Mouse (Mus musculus) CD8-positive naive resting alpha-beta T cell, adult 2 months (primary cell): Measurements from ENCODE around the gene Urb2.
"Not testable (repeated sequence)": the region's sequence is repeated elsewhere in the genome, so short reads cannot be mapped to it uniquely, and the experiment has no call there.

Experiments used
- DNase-seq, 2 experiments: peaks; one replicate each; pipeline ENCODE4 v3.0.0; 2022; ENCODE audit warnings: low read depth in 2 of 2, low spot score in 2 of 2

The Urb2 gene

DNA sequence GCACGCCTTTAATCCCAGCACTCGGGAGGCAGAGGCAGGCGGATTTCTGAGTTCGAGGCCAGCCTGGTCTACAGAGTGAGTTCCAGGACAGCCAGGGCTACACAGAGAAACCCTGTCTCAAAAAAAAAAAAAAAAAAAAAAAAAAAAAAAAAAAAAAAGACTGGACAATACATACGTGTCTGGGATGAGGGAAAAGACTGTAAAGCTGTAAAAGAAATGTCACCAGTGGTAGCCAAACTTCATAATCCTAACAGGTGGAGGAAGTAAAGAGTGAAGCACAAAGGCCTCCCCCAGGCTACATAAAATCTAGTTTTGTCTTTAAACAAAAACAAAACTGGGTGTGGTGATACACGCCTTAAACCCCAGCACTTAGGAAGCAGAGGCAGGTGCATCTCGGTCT, 7.0 kb upstream of the Urb2 start:
- not testable (repeated sequence) for DNase-seq

DNA sequence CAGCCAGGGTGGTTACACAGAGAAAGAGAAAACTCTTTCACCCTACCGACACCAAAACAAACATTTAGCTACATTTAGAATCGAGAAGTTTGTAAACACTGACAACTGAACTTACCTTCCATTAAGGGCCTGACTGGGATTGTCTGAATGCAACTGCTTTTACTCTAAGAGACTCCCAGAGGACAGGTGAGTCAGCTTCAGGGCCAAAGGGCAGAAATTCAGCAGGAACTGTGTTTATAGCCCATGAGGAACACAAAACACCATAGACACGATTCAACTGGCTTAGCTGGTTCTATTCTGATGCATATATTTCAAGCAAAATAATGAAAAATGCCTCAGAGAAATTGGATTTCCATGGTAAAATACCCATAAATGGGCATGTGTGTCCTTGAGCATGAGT, 6.6 kb upstream of the Urb2 start:
- no peak for DNase-seq

DNA sequence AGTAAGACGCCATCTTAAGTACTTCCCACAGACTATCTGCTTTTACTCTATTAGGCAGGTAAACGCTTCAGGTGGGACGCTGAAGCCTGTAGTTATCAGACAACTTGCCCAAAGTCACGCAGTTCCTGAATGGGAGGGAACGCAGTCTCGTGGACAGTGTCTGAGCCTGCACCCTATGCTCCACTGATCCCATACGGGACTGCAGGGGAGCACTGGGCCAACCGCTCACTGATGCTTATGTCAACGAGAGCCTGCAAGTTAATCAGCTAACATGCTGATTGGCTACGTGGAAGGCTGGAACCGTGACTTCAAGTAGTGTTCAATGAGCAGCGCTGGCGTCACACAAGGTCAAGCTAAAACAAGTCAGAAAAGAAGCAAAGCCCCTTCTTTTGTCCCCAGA, 1.5 kb upstream of the Urb2 start:
- no peak for DNase-seq

DNA sequence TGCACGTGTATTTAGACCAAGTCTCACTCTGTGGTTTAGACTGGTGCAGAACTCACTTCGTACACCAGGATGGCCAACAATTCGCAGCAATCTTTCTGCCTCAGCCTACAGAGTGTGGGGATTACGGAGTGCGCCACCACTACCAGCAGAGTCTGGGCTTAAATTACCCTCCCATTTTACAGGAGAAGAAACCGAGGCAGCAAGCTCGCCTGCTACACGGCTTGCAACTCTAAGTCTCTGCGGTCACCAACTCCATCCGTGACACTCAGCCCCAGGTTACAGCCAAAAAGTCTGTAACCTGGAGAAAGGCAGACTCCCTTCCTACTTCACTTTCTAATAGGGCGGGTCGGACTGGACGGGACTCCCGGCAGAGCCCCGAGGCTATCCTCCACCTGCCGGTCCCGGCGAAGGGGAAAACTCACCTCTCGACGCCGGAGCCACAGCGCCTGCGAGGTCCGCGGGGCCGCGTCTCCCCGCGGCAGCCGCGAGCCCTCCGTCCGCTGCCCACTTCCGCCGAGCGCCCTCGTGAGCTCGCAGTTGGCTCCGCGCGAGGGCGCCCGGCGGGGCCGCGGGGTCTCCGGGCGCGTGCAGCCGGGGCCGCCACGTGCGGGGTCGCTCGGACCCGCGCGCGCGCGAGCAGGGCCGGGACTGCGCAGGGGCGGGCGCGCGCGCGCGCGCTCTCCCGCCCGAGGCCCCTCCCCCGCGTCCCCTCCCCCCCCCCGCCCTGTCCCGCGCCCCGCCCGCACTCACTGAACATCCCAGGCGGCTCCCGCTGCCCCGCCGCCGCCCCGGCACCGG, 670 bp upstream of the Urb2 start:
- DNase-seq: peak; percentile 40 to 45

DNA sequence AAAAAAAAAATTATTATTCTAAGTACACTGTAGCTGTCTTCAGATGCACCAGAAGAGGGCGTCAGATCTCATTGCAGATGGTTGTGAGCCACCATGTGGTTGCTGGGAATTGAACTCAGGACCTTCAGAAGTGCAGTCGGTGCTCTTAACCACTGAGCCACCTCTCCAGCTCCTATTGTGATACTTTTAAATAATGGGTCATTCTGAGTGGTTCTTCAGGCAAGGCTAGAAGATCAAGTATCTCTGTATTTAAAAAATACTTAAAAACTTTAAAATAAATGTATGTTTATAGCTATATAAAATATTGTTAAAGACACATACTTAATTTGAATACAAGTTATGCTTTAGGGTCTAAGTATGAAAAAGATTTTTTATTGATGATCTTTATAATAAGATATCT, 5.0 kb downstream of the Urb2 start:
- not testable (repeated sequence) for DNase-seq

DNA sequence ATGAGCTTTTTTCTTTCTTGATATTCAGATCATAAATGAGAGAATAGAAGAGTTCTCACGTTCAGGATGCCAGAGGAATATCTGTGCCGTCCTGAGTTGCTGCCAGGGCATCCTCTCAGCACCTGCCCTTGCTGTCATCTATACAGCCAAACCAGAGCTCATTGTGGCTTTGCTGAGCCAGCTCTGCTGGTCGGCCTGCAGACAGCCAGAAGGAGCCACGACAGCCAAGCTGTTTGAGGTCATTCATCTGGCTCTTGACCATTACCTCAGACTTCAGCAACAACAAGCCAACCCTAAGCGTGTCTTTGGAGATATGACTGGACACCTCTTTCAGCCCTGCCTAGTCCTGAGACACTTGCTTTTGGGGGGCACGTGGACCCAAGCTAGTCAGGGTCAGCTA, 6.5 kb downstream of the Urb2 start:
- DNase-seq: no peak

DNA sequence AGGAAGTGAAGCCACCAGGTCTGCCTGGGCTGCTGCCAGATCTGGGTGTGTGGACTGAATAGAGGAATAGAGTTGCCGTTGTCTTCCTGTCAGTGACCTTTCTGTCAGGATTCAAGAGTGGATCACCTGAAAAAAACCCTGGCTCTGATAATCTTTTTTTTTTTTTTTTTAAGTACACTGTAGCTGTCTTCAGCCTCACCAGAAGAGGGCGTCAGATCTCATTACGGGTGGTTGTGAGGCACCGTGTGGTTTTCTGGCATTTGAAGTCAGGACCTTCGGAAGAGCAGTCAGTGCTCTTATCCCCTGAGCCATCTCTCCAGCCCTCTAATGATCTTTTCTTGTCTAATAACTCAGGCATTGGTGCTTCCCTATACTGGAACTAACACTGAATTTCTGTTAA, 12.1 kb downstream of the Urb2 start:
- DNase-seq: no peak

DNA sequence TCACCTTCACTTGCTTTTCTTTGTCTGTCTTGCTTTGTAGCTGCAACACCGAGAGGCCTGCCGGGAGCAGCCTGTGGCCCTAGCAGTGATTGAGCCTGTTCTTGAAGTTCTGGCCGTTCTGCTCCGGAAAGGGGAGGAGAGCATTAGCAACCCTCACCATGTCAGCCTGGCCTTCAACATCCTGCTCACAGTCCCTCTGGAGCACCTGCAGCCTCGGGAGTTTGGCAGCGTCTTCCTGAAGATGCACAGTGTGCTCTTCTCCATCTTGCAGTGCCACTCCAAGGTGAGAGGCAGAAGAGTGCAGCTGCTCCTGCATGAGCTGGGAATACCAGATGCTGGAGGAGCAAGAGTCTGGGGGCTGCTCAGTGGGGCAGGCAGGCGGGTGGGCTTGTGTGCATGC, 16.8 kb downstream of the Urb2 start:
- no peak for DNase-seq

DNA sequence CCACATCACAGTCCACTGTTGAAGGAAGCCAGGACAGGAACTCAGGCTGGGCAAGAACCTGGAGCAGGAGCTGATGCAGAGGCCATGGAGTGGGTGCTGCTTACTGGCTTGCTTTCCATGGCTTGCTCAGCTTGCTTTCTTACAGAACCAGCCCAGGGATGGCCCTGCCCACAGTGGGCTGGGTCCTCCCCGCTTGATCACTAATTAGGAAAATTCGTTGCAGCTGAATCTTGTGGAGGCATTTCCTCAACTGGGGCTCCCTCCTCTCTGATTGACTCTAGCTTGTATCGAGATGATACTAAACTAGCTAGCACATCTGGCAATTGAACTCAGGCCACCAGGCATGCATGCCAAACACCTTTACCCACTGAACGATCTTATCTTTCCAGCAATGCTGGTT, 18.0 kb downstream of the Urb2 start:
- DNase-seq: no peak

DNA sequence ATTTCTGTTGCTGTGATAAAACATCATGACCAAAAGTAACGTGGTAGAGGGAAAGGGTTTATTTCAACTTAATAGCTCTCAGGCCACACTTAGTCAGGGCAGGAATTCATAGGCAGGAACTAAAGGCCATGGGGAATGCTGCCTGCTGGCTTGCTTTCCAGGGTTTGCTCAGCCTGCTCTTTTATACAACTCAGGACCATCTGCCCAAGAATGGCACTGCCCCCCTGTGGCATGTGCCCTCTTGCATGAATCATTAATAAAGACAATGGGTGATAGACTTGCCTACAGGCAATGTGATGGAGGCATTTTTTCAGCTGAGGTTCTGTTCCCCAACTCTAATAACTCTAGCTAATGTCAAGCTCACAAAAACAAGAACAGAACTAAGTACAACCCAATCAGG, 20.9 kb downstream of the Urb2 start:
- no peak for DNase-seq

DNA sequence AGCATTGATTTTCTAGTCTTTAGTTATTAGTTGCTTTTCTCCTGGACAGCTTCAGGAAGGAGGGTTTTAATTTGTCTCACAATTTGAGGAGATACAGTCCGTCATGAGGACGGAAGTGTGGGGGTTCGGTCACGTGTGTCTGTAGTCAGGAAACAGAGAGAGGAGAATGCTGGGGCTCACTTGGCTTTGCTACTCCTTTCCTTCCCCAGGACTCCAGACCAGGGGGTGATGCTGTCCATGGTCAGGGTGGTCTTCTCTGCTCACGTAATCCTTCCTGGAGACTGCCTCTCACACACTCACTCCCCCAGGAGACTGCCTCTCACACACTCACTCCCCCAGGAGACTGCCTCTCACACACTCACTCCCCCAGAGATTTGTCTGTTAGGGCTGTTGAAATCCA, 23.1 kb downstream of the Urb2 start:
- no peak for DNase-seq

DNA sequence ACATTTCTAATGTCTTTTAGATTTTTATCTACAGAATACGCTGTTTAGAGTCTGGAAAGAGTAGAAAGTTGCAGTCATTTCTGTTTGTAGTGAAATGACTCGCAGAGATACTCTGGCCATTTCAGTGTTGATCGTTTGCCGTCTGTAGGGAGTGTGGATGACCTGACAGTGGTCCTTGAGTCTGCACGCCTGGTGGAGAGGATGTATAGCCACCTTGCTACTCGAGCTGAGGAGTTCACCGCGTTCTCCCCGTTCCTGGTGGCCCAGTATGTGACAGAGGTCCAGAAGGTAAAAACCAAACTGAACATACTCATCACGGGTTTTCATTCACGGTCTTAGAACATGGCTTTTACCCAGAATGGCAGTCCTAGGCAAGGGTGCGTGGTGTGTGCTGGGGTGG, 23.6 kb downstream of the Urb2 start:
- no peak for DNase-seq

DNA sequence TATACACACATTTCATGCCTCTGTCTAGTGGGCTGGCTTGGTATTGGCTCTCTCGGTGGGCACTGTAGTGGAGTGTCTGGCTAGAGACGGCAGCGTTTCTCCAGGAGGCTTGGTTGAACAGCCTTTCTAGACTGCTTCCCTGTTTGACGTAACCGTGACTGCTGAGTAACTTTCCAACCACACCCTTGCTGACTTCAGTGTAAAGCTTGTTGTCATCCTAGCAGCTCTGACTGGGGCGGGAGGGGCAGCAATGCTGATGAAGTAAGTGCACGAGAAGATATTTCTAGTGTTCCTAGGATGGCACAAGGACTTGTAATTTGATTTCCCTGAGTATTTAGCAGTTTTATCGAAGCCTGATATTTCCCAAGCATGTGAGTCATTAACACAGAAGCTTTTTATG, 24.5 kb downstream of the Urb2 start:
- no peak for DNase-seq

DNA sequence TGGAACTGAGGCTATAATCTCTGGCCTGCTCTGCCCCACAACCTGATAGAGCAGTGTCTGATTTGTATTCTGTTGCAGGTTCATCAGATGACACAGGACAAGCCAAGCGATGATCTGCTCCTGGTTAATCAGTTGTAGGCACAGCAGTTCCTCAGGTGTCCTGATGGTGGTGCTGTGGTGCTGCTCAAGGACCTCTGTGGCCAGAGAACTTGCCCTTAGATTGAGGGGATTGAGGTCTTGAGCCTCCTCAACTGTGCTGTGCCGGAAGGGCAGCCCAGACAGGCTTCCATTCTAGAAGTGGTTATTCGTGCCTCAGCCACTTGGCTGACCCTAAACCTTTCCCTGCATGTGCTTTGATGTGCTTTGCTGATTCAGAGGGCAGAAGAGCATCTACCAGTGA, 30.8 kb downstream of the Urb2 start:
- DNase-seq: peak; percentile 49 to 55

DNA sequence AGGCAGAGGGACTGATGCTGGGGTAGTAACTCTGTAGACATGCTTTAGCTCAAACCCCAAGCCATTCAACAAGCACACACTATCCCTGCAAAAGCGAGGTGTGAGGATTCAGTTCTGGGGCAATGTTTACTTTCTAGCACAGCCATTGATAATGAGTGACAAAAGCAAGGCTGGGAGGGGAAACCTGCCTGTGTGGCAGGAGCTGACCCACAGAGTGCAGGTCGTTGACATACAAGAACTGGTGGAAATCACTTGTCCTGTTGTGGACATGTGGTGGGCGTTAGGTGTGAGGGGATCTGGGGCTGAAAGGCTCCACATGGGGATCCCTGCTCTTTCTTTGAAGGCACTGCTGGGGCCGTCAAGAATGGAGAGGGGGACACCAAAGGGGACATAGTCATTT, 31.3 kb downstream of the Urb2 start:
- no peak for DNase-seq

DNA sequence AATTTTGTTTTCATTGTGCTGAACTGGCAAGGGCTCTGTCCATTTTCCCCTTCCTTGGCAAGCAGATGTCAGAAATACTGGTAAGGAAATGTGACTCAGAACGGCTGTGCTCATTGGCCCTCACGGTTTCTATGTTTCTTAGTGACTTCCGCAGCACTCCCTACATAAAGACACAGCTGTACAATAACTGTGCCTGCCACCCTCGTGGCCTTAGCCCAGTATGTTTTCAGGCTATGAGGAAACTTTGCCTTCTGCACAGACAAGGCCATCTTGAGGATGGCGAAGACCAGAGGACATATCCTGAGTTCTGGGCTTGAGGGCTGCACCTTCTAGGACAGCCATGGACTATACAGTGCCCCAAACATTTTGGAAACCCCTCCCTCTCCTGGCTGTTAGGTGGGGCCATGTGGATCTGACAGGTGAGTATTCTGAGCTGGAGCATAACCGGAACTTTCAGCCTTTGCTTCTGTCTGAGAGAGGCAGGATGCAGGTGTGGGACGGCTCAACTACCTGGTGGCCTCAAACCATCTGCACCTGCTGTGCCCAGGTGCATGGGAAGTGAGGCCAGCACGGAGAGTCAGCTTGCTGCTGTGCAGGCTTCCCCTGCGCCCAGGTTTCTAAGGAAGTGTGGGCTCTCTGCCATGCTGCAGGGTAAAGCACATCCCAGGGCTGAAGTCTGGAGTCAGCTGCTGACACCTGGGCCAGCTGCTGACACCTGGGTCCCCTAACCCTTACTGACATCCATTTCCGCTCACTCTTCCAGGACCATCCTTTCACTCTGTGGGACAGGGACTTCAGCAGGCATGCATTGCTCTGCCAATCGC, 35.7 kb downstream of the Urb2 start:
- no peak for DNase-seq

DNA sequence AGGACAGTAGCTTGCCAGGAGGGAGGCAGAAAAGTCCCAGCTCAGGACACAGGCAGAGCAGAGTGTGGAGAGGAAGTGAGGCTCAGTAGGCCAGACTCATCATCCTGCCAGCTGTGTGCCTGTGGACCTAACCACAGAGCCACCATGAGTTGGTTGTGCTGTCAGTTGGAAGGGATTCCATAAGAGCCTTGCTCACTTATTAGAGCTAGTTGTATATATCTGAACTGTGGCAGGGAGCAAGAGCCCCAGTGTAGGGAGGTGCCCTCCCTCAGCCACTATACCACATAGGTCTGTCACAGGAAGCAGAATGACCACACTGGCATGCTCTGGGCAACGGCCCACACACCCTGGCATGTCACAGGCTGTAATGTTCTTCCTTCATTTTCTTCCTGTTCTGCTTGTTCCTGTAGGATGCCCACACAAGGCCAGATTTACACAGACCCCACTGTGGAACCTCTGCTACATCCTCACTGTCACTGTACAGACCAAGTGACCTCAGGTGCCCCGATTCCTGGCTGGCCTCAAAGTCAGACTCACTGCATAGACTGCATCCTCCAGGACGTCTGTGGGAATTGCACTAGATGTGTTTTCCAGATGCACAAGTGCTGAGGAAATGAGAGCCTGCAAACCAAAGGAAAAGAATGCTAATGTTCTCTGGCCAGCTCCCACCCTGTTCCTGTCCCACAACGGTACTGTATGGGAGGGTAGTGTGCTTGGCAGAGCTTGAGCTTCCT, 45.2 kb downstream of the Urb2 start:
- DNase-seq: no peak

DNA sequence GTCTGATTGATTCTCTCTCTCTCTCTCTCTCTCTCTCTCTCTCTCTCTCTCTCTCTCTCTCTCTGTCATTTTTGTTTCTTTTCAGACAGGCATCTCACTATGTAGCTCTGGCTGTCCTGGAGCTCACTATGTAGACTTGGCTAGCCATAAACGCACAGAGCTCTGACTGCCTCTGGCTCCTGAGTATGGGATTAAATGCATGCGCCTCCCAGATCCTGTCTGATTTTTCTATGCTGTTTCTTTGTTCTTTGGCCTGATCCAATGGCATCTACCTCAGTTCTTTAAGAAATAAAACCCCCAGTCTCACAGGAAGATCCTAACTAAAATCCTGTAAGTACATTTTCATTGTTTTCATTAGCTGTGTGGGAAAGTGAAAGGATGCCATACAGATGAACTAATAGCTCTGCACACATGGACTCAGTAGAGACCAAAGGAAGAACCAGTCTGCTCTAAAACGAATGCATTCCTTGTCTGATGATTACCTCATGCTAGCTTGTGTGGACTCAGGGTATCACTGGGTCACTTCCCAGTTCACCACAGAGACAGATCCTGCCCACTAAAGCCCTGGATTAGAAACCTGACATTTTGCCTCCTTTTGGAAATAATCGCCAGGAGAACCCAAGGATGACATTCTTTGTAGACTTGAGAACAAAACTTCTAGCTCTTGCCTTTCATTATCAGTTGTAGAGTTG, 45.9 kb downstream of the Urb2 start:
- DNase-seq: no peak

DNA sequence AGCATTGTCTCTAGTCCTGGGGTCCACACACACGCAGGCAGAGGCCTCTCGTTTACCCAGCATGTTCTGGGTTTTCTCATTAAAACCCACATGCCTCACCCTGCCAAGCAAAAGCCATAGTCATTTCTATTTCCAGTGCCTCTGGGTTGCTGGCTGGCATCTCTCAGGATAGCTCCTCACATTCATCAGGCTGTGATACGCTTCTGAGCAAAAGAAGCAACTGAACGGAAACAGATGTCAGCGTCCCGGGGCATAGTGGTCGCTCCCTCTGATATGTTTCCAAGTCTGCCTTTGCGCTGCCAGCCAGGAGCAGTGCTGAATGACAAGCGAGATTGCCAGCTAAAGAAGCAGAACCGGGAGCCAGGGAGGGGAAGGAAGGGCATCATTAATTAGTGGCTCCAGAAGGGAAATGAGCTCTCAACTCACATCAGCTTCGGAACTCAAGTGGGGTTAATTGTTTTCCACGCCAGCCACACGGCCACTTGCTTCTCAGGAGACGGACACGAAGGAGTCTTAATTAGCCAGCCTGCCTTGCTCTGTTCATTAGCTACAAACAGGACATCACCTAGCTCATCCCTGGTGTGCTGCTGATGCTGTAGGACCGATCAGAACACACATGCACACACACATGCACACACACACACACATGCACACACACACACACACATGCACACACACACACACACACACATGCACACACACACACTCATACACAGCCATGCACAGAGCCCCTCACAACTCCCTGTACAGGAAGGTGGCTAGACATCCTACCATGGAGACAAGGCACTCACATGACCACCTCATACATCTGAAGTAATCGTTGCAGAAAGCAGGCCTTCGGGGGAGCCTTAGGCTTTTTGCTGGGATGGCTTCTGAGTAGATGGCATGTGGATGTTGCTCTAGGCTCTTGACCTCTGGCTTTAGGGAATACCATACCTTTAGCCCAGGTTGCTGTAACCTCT, 49.3 kb downstream of the Urb2 start:
- no peak for DNase-seq

DNA sequence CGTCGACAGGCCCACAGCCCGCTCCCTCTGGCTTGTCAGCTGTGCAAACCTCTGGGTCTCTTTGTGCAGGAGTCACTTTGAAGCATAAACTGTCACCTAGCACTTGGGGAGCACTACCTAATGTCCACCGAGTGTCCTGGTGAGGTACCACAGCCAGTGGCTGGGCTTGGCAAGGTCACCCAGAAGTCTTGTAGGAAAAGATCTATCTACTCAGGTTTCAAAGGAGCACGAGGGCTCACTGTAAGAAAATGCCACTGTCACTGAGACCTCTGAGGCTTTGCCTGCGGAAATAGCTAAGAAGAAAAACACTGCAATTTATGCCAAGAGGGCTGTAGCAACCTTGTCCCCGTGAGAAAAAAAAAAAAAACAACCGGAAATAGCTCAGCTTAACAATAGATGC, 54.7 kb downstream of the Urb2 start:
- peak in 1 of 2 experiments; percentile 5 for DNase-seq
